Mouse (Mus musculus): ENCODE results near the gene Tstd2. TPM values are rescaled to one million over a fixed set of nuclear protein-coding genes. Genes with fewer than 3 reads are reported as not detected.

The Tstd2 gene
- 29.3 and 30.9 TPM in 2 replicates for polyA plus RNA-seq (2015; fragmentation: Nextera tagmentation; extraction: Ambion mirVana)

DNA sequence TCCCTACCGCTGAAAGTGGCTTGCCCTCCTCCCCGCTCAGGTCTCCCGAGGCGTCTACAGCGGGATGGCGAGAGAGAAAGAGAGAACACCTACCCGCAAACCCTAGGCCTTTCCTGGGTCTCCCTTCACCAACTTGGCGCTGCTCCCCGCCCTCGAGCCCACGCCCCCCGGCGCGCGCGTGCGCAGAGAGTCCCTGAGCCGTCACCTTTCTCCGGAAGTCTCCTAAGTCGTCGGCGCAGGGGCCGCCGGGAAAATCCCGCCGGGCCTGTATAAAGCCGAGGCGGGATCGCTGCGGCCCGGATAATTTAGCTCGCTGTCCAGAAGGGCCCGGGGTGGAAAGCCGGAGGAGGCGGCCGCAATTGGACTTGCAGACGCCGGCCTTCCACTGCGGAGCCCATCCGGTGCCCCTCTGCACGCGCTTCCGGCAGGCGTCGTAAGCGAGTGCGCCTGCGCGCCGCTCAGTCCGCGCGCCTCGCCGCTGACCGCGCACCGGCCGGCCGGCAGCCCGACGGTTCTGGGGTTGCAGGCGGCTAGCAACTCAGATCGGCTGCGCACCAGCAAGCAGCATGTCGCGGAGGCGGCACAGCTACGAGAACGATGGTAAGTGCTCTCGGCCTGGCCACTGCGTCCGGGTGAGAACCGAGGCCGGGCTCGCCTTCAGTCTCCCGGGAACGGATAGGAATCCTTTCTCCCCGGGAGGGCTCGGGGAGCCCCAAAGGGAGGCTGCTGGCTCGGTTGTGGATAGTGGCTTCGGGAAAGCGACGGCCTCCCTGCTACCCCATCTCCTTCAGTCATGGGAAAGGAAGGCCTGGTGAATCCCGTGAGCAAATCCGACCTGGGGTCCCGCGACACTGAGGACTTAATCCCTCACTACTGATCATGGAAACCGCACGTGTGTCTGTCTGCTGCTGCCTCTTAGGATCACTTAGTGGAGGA is at the start of gene Tstd2, which contains the start of gene Ncbp1:
Gene Tstd2, minus strand, starts transcription at position 408 of the 936 bp plus-strand sequence.
Gene Ncbp1, plus strand, starts transcription at position 327 of the 936 bp plus-strand sequence.
- under 1% methylated on average over 90 of the region's 90 CpGs for WGBS
- ATAC-seq: peak; percentile 96
- Histone ChIP-seq H3K36me3 (no peaks in the 10 kb centered on the region), H3K27ac (peak within 1 kb of the TSS; percentile 99), H3K27me3 (replicated peaks) (no peaks in the 10 kb centered on the region), H3K4me1 (replicated peaks) (peaks cover 10% of the 10 kb centered on the region; the same call in 1 of the 2 replicates), H3K9me3 (no peaks in the 10 kb centered on the region), H3K4me3 (replicated peaks) (peak within 1 kb of the TSS; percentile 76), H3K4me2 (replicated peaks) (peak within 1 kb of the TSS; percentile 69), H3K9ac (peak within 1 kb of the TSS; percentile 82)

- no peaks in the 10 kb centered on the region for H3K4me1 ChIP-seq (replicated peaks)
- H3K27me3 ChIP-seq (replicated peaks): no peaks in the 10 kb centered on the region
- ATAC-seq: no peak
- H3K4me3 ChIP-seq (replicated peaks): no peak overlapping the region
- WGBS: 79% methylated on average over 3 of the region's 3 CpGs
- H3K27ac ChIP-seq: no peak overlapping the region
- no peaks in the 10 kb centered on the region for H3K9me3 ChIP-seq
- H3K4me2 ChIP-seq (replicated peaks): no peak overlapping the region
- peaks cover 31% of the 10 kb centered on the region for H3K36me3 ChIP-seq
- no peak overlapping the region for H3K9ac ChIP-seq
Observed at GRCm38 (mm10) chr4:46186466-46186865, 48.0 kb upstream of the Tstd2 start.

- Histone ChIP-seq H3K27me3 (replicated peaks) (no peaks in the 10 kb centered on the region), H3K4me3 (replicated peaks) (no peak overlapping the region), H3K36me3 (peaks cover 31% of the 10 kb centered on the region), H3K9me3 (no peaks in the 10 kb centered on the region), H3K9ac (no peak overlapping the region), H3K27ac (no peak overlapping the region), H3K4me2 (replicated peaks) (no peak overlapping the region), H3K4me1 (replicated peaks) (no peaks in the 10 kb centered on the region)
- no peak for ATAC-seq
- 71% methylated on average over 9 of the region's 9 CpGs for WGBS
Observed at GRCm38 (mm10) chr4:46185890-46186289, 47.4 kb upstream of the Tstd2 start.

- H3K27me3 ChIP-seq (replicated peaks): no peaks in the 10 kb centered on the region
- H3K4me1 ChIP-seq (replicated peaks): no peaks in the 10 kb centered on the region
- 57% methylated on average over 8 of the region's 8 CpGs for WGBS
- H3K9me3 ChIP-seq: no peaks in the 10 kb centered on the region
- H3K9ac ChIP-seq: no peak overlapping the region
- peaks cover 28% of the 10 kb centered on the region for H3K36me3 ChIP-seq
- peak; percentile 28; the same call in 1 of the 2 replicates for ATAC-seq
- no peak overlapping the region for H3K4me3 ChIP-seq (replicated peaks)
- H3K4me2 ChIP-seq (replicated peaks): no peak overlapping the region
- H3K27ac ChIP-seq: no peak overlapping the region
Observed at GRCm38 (mm10) chr4:46185423-46185822, 46.9 kb upstream of the Tstd2 start.

- no peak overlapping the region for H3K4me2 ChIP-seq (replicated peaks)
Observed at GRCm38 (mm10) chr4:46182181-46182580, 43.7 kb upstream of the Tstd2 start.

DNA sequence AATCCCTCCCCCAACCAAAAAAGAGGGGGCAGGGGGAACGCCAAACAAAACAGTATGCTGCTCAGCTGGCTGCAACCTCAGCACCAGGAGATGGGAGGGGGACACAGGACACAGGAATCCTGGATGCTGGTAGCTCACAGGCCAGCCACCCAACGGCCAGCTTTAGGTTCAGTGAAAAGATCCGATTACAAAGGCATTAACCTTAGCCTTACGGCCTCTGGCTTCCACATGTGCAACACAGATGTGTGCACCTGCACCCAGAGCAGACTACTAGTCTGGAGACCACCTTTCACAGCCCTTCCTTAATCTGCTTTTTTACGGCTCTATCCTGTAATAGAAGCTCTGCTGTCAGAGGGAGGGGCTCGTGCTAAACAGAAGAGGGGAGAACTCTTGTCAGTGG is 42.7 kb upstream of the Tstd2 start:
- H3K4me1 ChIP-seq (replicated peaks): no peaks in the 10 kb centered on the region
- no peaks in the 10 kb centered on the region for H3K9me3 ChIP-seq
- no peak overlapping the region for H3K4me3 ChIP-seq (replicated peaks)
- H3K9ac ChIP-seq: no peak overlapping the region
- H3K4me2 ChIP-seq (replicated peaks): no peak overlapping the region
- no peak for ATAC-seq
- H3K27me3 ChIP-seq (replicated peaks): no peaks in the 10 kb centered on the region
- H3K36me3 ChIP-seq: peaks cover 27% of the 10 kb centered on the region
- WGBS: 60% methylated on average over 6 of the region's 6 CpGs
- no peak overlapping the region for H3K27ac ChIP-seq

More at GRCm38 (mm10) chr4:46182181-46182580, 43.7 kb upstream of the Tstd2 start:
- WGBS: 82% methylated on average over 7 of the region's 7 CpGs
- ATAC-seq: no peak
- H3K36me3 ChIP-seq: peaks cover 27% of the 10 kb centered on the region
- no peaks in the 10 kb centered on the region for H3K4me1 ChIP-seq (replicated peaks)
- H3K9me3 ChIP-seq: no peaks in the 10 kb centered on the region
- no peak overlapping the region for H3K4me3 ChIP-seq (replicated peaks)
- no peak overlapping the region for H3K9ac ChIP-seq
- H3K27me3 ChIP-seq (replicated peaks): no peaks in the 10 kb centered on the region
- no peak overlapping the region for H3K27ac ChIP-seq

DNA sequence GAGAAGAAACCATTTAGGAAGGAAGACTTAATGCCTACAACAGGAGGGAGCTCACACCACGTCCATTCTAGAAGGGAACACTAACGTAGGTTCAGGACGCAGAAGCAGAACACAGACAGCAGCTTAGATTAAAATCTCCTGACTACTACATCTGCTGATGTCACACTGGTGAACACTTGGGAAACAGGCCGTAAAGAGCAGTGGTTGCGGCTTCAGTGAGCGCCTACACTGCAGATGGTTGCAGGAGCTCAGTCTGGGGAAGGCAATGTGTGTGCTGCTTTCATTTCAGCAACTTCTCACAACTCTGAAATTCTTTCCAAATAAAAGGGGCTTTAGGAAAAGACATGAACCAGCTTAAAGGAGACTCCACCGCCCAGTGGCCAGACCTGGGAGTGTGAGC is 39.0 kb upstream of the Tstd2 start:
- Histone ChIP-seq H3K27ac (no peak overlapping the region), H3K9me3 (no peaks in the 10 kb centered on the region), H3K9ac (no peak overlapping the region), H3K36me3 (peaks cover 22% of the 10 kb centered on the region), H3K4me3 (replicated peaks) (no peak overlapping the region), H3K4me1 (replicated peaks) (no peaks in the 10 kb centered on the region), H3K4me2 (replicated peaks) (no peak overlapping the region), H3K27me3 (replicated peaks) (no peaks in the 10 kb centered on the region)
- no peak for ATAC-seq
- 84% methylated on average over 7 of the region's 7 CpGs for WGBS

GRCm38 (mm10) chr4:46177018-46177417 is 38.5 kb upstream of the Tstd2 start:
- no peaks in the 10 kb centered on the region for H3K27me3 ChIP-seq (replicated peaks)
- no peak overlapping the region for H3K4me2 ChIP-seq (replicated peaks)
- H3K4me1 ChIP-seq (replicated peaks): no peaks in the 10 kb centered on the region
- no peak overlapping the region for H3K27ac ChIP-seq
- H3K36me3 ChIP-seq: peaks cover 20% of the 10 kb centered on the region
- 75% methylated on average over 5 of the region's 5 CpGs for WGBS
- ATAC-seq: no peak
- no peaks in the 10 kb centered on the region for H3K9me3 ChIP-seq
- no peak overlapping the region for H3K9ac ChIP-seq
- no peak overlapping the region for H3K4me3 ChIP-seq (replicated peaks)

GRCm38 (mm10) chr4:46176313-46176712 is 37.8 kb upstream of the Tstd2 start:
- Histone ChIP-seq H3K27ac (no peak overlapping the region), H3K9me3 (no peaks in the 10 kb centered on the region), H3K27me3 (replicated peaks) (no peaks in the 10 kb centered on the region), H3K4me1 (replicated peaks) (no peaks in the 10 kb centered on the region), H3K4me3 (replicated peaks) (no peak overlapping the region), H3K9ac (no peak overlapping the region), H3K36me3 (peaks cover 26% of the 10 kb centered on the region), H3K4me2 (replicated peaks) (no peak overlapping the region)
- 74% methylated on average over 4 of the region's 4 CpGs for WGBS
- ATAC-seq: no peak

- no peak overlapping the region for H3K4me2 ChIP-seq (replicated peaks)
- WGBS: 70% methylated on average over 7 of the region's 7 CpGs
- H3K27me3 ChIP-seq (replicated peaks): no peaks in the 10 kb centered on the region
- H3K27ac ChIP-seq: no peak overlapping the region
- no peaks in the 10 kb centered on the region for H3K9me3 ChIP-seq
- H3K9ac ChIP-seq: no peak overlapping the region
- ATAC-seq: no peak
- no peak overlapping the region for H3K4me3 ChIP-seq (replicated peaks)
- no peaks in the 10 kb centered on the region for H3K4me1 ChIP-seq (replicated peaks)
- peaks cover 43% of the 10 kb centered on the region for H3K36me3 ChIP-seq
Observed at GRCm38 (mm10) chr4:46171761-46172160, 33.3 kb upstream of the Tstd2 start.

DNA sequence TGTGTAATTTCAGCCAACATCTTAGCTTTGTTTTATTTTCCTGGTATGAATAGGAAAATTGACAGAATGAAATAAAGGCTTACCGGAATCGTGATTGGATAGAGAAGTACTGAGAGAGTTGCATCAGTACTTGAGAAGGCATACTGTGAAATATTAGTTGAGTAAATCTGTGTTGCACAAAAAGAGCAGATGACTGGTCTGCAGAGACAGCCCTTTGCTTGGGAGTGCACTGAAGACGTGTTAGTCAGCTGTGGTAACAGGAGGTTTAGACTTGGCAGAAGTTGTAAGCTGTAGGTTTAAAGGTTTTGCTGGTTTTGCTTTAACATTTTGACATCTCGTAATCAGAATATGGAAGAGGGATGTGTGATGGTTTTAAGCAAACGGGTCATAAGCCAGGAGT is 27.3 kb upstream of the Tstd2 start:
- H3K9ac ChIP-seq: no peak overlapping the region
- no peak overlapping the region for H3K4me2 ChIP-seq (replicated peaks)
- H3K9me3 ChIP-seq: no peaks in the 10 kb centered on the region
- no peak overlapping the region for H3K4me3 ChIP-seq (replicated peaks)
- H3K27me3 ChIP-seq (replicated peaks): no peaks in the 10 kb centered on the region
- no peak overlapping the region for H3K27ac ChIP-seq
- ATAC-seq: no peak
- peaks cover 38% of the 10 kb centered on the region for H3K36me3 ChIP-seq
- 0 out of 2 replicates have a peak, but pooled peaks cover 4% of the 10 kb centered on the region for H3K4me1 ChIP-seq (replicated peaks)
- WGBS: 89% methylated on average over 5 of the region's 5 CpGs

- peaks cover 27% of the 10 kb centered on the region for H3K36me3 ChIP-seq
- no peak overlapping the region for H3K9ac ChIP-seq
- H3K9me3 ChIP-seq: no peaks in the 10 kb centered on the region
- H3K4me3 ChIP-seq (replicated peaks): no peak overlapping the region
- no peaks in the 10 kb centered on the region for H3K27me3 ChIP-seq (replicated peaks)
- 0 out of 2 replicates have a peak, but pooled peaks cover 4% of the 10 kb centered on the region for H3K4me1 ChIP-seq (replicated peaks)
- H3K27ac ChIP-seq: peak overlapping the region; percentile 58
- ATAC-seq: peak; percentile 71
- 66% methylated on average over 2 of the region's 2 CpGs for WGBS
- H3K4me2 ChIP-seq (replicated peaks): no peak overlapping the region
Observed at GRCm38 (mm10) chr4:46164027-46164426, 25.5 kb upstream of the Tstd2 start.
